Mouse (Mus musculus) stomach, embryonic 14.5 days (tissue): Measurements from ENCODE around the gene Ggta1. TPM values are rescaled to one million over a fixed set of nuclear protein-coding genes. Genes with fewer than 3 reads are reported as not detected.
A peak's percentile ranks its signal among the peaks of the same experiment; 100 is the strongest.

Experiments
- ATAC-seq: fragments of 200-750 bp; cut with Nextera tagmentation; 2 replicates; pipeline ENCODE4 v1.8.0; 2017; ENCODE audit warnings: low read depth, moderate TSS enrichment; ENCODE audit not compliant: insufficient number of reproducible peaks, insufficient read depth, low FRiP score
- H3K27ac ChIP-seq: fragments of 300-500 bp; sonication (generic); 2 replicates; pipeline ENCODE4 v1.5.1; 2014; ENCODE audit warnings: mild to moderate bottlenecking, low read length, moderate library complexity, mixed read lengths
- H3K27me3 ChIP-seq: fragments of 300-500 bp; sonication (generic); 2 replicates; pipeline ENCODE4 v1.6.1; 2014; ENCODE audit warnings: low read length, control low read depth, mixed read lengths; ENCODE audit not compliant: control insufficient read depth, insufficient read depth
- H3K36me3 ChIP-seq: fragments of 300-500 bp; sonication (generic); 2 replicates; pipeline ENCODE4 v1.6.1; 2014; ENCODE audit warnings: mild to moderate bottlenecking, control low read depth, low read length, moderate library complexity, mixed read lengths; ENCODE audit not compliant: control insufficient read depth, insufficient read depth
- H3K4me1 ChIP-seq: fragments of 300-500 bp; sonication (generic); 2 replicates; pipeline ENCODE4 v1.6.1; 2014; ENCODE audit warnings: low read length, control low read depth, mixed read lengths; ENCODE audit not compliant: control insufficient read depth, insufficient read depth
- H3K4me2 ChIP-seq: fragments of 300-500 bp; sonication (generic); replicated peaks from 2 replicates; pipeline ENCODE4 v1.6.1; 2014; ENCODE audit warnings: low read depth, low read length, control low read depth
- H3K4me3 ChIP-seq: fragments of 300-500 bp; sonication (generic); 2 replicates; pipeline ENCODE4 v1.5.1; 2014; ENCODE audit warnings: low read depth, low read length, control low read depth
- H3K9ac ChIP-seq: fragments of 300-500 bp; sonication (generic); replicated peaks from 2 replicates; pipeline ENCODE4 v1.6.1; 2014; ENCODE audit warnings: low read depth, mild to moderate bottlenecking, control low read depth, low read length, moderate library complexity, mixed read lengths
- H3K9me3 ChIP-seq: fragments of 300-500 bp; sonication (generic); 2 replicates; pipeline ENCODE4 v1.6.1; 2016; ENCODE audit warnings: low read depth, low read length, control low read depth; ENCODE audit not compliant: control insufficient read depth
- WGBS: fragments of 180-500 bp; shearing (Covaris S2); extraction: QIAGEN DNeasy Blood & Tissue Kit; methylation state at CpG from one replicate; pipeline ENCODE4 v1.1.7; 2014; 5-methylcytosine and 5-hydroxymethylcytosine counted together
- polyA plus RNA-seq: library from polyadenylated mRNA; unstranded; fragments of >200 nt; fragmentation: Nextera tagmentation; extraction: Ambion mirVana; gene quantifications from 2 replicates; pipeline ENCODE4 v1.2.1, GENCODE M21; 2014

Ggta1 gene
- polyA plus RNA-seq, 1 experiment from 2014 or later = 23.5 TPM

- H3K9ac ChIP-seq = no peak overlapping the region
- H3K4me2 ChIP-seq = no peak overlapping the region
- 43% methylated on average over 5 of the region's 5 CpGs for WGBS
- H3K27me3 ChIP-seq = no peaks in the 10 kb centered on the region
- no peak overlapping the region for H3K4me3 ChIP-seq
- H3K4me1 ChIP-seq = peaks cover 2% of the 10 kb centered on the region; the same call in 1 of the 2 replicates
- ATAC-seq = no peak
- H3K9me3 ChIP-seq = no peaks in the 10 kb centered on the region
- no peak overlapping the region; the same call in 1 of the 2 replicates for H3K27ac ChIP-seq
- H3K36me3 ChIP-seq = no peaks in the 10 kb centered on the region
Measured at GRCm38 (mm10) chr2:35496279-35497013, 33.4 kb upstream of the Ggta1 start.

GRCm38 (mm10) chr2:35495486-35496278 lies 32.7 kb upstream of the Ggta1 start:
- Histone ChIP-seq H3K36me3 (no peaks in the 10 kb centered on the region), H3K4me1 (peaks cover 4% of the 10 kb centered on the region; the same call in 1 of the 2 replicates), H3K9ac (no peak overlapping the region), H3K27ac (no peak overlapping the region), H3K4me3 (no peak overlapping the region), H3K27me3 (no peaks in the 10 kb centered on the region), H3K9me3 (no peaks in the 10 kb centered on the region), H3K4me2 (no peak overlapping the region)
- no peak for ATAC-seq
- WGBS = 82% methylated on average over 16 of the region's 16 CpGs

- no peak for ATAC-seq
- Histone ChIP-seq H3K4me1 (peaks cover 8% of the 10 kb centered on the region; the same call in 1 of the 2 replicates), H3K4me3 (no peak overlapping the region), H3K4me2 (no peak overlapping the region), H3K9me3 (no peaks in the 10 kb centered on the region), H3K9ac (no peak overlapping the region), H3K27me3 (no peaks in the 10 kb centered on the region), H3K36me3 (no peaks in the 10 kb centered on the region), H3K27ac (no peak overlapping the region)
- 76% methylated on average over 7 of the region's 7 CpGs for WGBS
Measured at GRCm38 (mm10) chr2:35493566-35493965, 30.5 kb upstream of the Ggta1 start.

- no peak overlapping the region for H3K27ac ChIP-seq
- H3K4me2 ChIP-seq = no peak overlapping the region
- H3K36me3 ChIP-seq = no peaks in the 10 kb centered on the region
- ATAC-seq = no peak
- no peak overlapping the region for H3K9ac ChIP-seq
- no peak overlapping the region for H3K4me3 ChIP-seq
- 88% methylated on average over 24 of the region's 24 CpGs for WGBS
- no peaks in the 10 kb centered on the region for H3K9me3 ChIP-seq
- peaks cover 5% of the 10 kb centered on the region; the same call in 1 of the 2 replicates for H3K4me1 ChIP-seq
- H3K27me3 ChIP-seq = no peaks in the 10 kb centered on the region
Measured at GRCm38 (mm10) chr2:35491151-35491550, 28.1 kb upstream of the Ggta1 start.

- Histone ChIP-seq H3K9me3 (no peaks in the 10 kb centered on the region), H3K27ac (peak overlapping the region; percentile 18), H3K27me3 (no peaks in the 10 kb centered on the region), H3K9ac (no peak overlapping the region), H3K4me3 (no peak overlapping the region), H3K4me1 (peaks cover 5% of the 10 kb centered on the region; the same call in 1 of the 2 replicates), H3K36me3 (no peaks in the 10 kb centered on the region), H3K4me2 (peak overlapping the region; percentile 29; the same call in 1 of the 2 replicates)
- peak; percentile 78; the same call in 1 of the 2 replicates for ATAC-seq
- 25% methylated on average over 17 of the region's 17 CpGs for WGBS
Measured at GRCm38 (mm10) chr2:35490458-35491111, 27.6 kb upstream of the Ggta1 start.

DNA sequence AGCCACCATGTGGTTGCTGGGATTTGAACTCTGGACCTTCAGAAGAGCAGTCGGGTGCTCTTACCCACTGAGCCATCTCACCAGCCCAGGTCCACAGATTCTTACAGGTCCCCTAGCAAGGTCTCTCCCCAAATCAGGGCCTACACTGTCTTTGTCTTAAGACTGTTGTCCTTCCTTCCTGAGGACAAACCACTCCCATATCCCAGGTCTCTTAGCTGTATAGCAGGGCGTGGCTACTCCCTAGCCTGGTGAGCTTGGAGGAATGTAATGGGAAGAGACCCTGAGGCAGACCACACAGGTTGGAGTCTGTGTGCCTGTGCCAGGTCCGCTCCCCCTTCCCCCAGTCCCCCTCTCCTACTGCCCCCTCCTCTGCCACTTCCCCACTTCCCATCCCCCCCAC lies 24.7 kb upstream of the Ggta1 start:
- WGBS = 67% methylated on average over 3 of the region's 3 CpGs
- ATAC-seq = no peak
- Histone ChIP-seq H3K4me2 (no peak overlapping the region), H3K9ac (no peak overlapping the region), H3K4me3 (no peak overlapping the region), H3K27ac (no peak overlapping the region), H3K27me3 (no peaks in the 10 kb centered on the region), H3K9me3 (no peaks in the 10 kb centered on the region), H3K4me1 (peaks cover 5% of the 10 kb centered on the region; the same call in 1 of the 2 replicates), H3K36me3 (no peaks in the 10 kb centered on the region)

DNA sequence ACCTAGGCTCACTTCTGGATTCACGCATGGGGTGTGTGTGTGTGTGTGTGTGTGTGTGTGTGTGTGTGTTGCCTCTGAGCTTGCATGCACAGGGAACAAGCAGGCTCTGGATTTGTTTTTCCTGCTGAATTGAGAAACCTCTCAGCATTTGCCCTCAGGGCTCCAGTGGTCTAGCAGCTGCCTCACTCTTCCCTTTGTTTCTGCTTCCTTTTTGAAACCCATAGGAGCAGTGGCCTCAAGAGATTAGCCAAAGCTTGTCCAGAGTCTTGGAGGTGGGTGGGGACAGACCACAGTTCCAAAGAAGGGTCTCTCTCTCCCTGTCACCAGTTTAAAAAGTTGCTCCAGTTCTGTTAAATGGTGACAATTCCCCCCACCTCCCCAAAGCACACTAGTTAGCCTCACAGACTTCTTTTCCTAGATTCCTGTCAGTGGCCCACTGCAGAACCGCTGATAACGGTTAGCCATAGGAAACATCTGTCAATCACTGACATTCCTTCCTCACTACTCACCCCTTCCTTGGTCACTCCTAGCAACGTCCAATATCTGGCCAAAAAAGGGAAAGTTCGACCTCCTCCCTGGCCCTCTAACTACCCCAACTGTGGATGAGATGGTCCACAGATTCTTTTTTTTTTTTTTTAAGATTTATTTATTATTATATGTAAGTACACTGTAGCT lies 24.1 kb upstream of the Ggta1 start:
- H3K27ac ChIP-seq = no peak overlapping the region
- H3K36me3 ChIP-seq = no peaks in the 10 kb centered on the region
- H3K9me3 ChIP-seq = no peaks in the 10 kb centered on the region
- no peak overlapping the region for H3K9ac ChIP-seq
- H3K4me3 ChIP-seq = no peak overlapping the region
- WGBS = 36% methylated on average over 5 of the region's 5 CpGs
- peaks cover 5% of the 10 kb centered on the region; the same call in 1 of the 2 replicates for H3K4me1 ChIP-seq
- H3K4me2 ChIP-seq = no peak overlapping the region
- no peaks in the 10 kb centered on the region for H3K27me3 ChIP-seq
- no peak for ATAC-seq

DNA sequence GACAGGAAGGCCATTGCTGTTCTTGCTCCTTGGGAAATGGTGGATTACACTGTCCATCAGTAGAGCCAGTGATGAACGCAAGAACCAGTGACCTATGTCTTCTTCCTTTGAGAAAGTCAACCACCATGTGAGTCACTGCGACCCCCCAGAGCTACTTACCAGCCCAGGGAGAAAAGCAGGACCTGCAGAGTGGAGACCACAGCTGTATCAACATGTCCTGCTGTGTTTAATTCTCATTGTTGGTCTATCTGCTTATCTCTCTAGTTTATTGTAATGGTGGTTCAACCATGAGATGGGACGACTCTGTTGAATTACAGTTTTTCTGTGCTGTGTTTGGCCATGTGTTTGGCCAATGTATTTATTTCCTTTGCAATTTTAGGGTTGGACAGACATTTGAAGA lies 21.1 kb upstream of the Ggta1 start:
- Histone ChIP-seq H3K9me3 (no peaks in the 10 kb centered on the region), H3K4me3 (no peak overlapping the region), H3K36me3 (no peaks in the 10 kb centered on the region), H3K27ac (no peak overlapping the region), H3K4me2 (no peak overlapping the region), H3K27me3 (no peaks in the 10 kb centered on the region), H3K4me1 (peaks cover 7% of the 10 kb centered on the region; the same call in 1 of the 2 replicates), H3K9ac (no peak overlapping the region)
- 89% methylated on average over 3 of the region's 3 CpGs for WGBS
- ATAC-seq = no peak
